Mouse (Mus musculus): ENCODE measurements around the gene Igfbp7. TPM values are rescaled to one million over a fixed set of nuclear protein-coding genes. Genes with fewer than 3 reads are reported as not detected.

The Igfbp7 gene
- total and polyA plus RNA-seq, 3 experiments = 0.07 TPM; not detected in 2

GRCm38 (mm10) chr5:77386596-77387413 lies 21.0 kb downstream of the Igfbp7 start:
- TF ChIP-seq UBTF (IDR thresholded peaks at IDR 0.05; ENCODE audit: borderline replicate concordance, insufficient read depth, low read depth, low read length) (no peak), E2F4 (IDR thresholded peaks at IDR 0.05; ENCODE audit: borderline replicate concordance, low read depth, low read length) (no peak), ZNF384 (IDR thresholded peaks at IDR 0.05; ENCODE audit: low read depth, low read length) (no peak), MAX (IDR thresholded peaks at IDR 0.05; ENCODE audit: low read length) (no peak), GABPA (IDR thresholded peaks at IDR 0.05; ENCODE audit: low read depth, low read length) (no peak), ZKSCAN1 (IDR thresholded peaks at IDR 0.05; ENCODE audit: low read depth, low read length) (no peak), NELFE (IDR thresholded peaks at IDR 0.05; ENCODE audit: low read depth, low read length) (no peak), ZMIZ1 (IDR thresholded peaks at IDR 0.05; ENCODE audit: low read depth, low read length) (no peak), BHLHE40 (IDR thresholded peaks at IDR 0.05; ENCODE audit: borderline replicate concordance, low read depth, low read length) (no peak)

GRCm38 (mm10) chr5:77385900-77386595 lies 21.8 kb downstream of the Igfbp7 start:
- no peak overlapping the region for H3K27ac ChIP-seq (ENCODE audit: control insufficient read depth, low read depth, low read length)
- no peaks in the 10 kb centered on the region for H3K9me3 ChIP-seq (replicated peaks; ENCODE audit: insufficient read depth, low read length)
- H3K27me3 ChIP-seq (ENCODE audit: control insufficient read depth in 1 of 2, insufficient read depth in 2 of 2, low read length in 2 of 2) = no peaks in the 10 kb centered on the region
- no peak for TF ChIP-seq POLR2AphosphoS2 (IDR thresholded peaks at IDR 0.05; ENCODE audit: low read length)
- TF ChIP-seq HCFC1 (IDR thresholded peaks at IDR 0.05; ENCODE audit: low read depth, low read length) = no peak
- no peak for TF ChIP-seq MYC (IDR thresholded peaks at IDR 0.05; ENCODE audit: low read depth, low read length)
- TF ChIP-seq ETS1 (IDR thresholded peaks at IDR 0.05; ENCODE audit: low read depth, low read length) = no peak
- TF ChIP-seq CHD1 (IDR thresholded peaks at IDR 0.05; ENCODE audit: low read depth, low read length) = no peak
- TF ChIP-seq MXI1 (IDR thresholded peaks at IDR 0.05; ENCODE audit: low read depth, low read length) = no peak
- no peak for TF ChIP-seq CTCF (IDR thresholded peaks at IDR 0.05 in 2 of 3, conservative IDR thresholded peaks at IDR 0.05 in 1 of 3; ENCODE audit: control insufficient read depth in 1 of 3, insufficient read depth in 1 of 3, low read depth in 2 of 3, low read length in 3 of 3, poor library complexity in 1 of 3, severe bottlenecking in 1 of 3)
- no peak for TF ChIP-seq SMC3 (IDR thresholded peaks at IDR 0.05; ENCODE audit: low read depth, low read length)
- no peak for TF ChIP-seq POLR2AphosphoS5 (IDR thresholded peaks at IDR 0.05; ENCODE audit: borderline replicate concordance, low read depth, low read length)
- no peak for TF ChIP-seq MYB (IDR thresholded peaks at IDR 0.05; ENCODE audit: low read depth, low read length)
- no peak for TF ChIP-seq EP300 (IDR thresholded peaks at IDR 0.05; ENCODE audit: low read depth in 1 of 2, low read length in 2 of 2)
- no peak for TF ChIP-seq KAT2A (conservative IDR thresholded peaks at IDR 0.05; ENCODE audit: low read depth, low read length)
- no peaks in the 10 kb centered on the region for H3K79me2 ChIP-seq (ENCODE audit: control insufficient read depth, insufficient read depth, low read length, poor library complexity)
- H3K36me3 ChIP-seq (ENCODE audit: control insufficient read depth in 1 of 2, insufficient read depth in 2 of 2, low read length in 2 of 2) = no peaks in the 10 kb centered on the region
- no peak overlapping the region for H3K9ac ChIP-seq (ENCODE audit: control insufficient read depth, low read depth, low read length, poor library complexity, severe bottlenecking)
- H3K4me3 ChIP-seq (ENCODE audit: control insufficient read depth in 1 of 2, insufficient read depth in 1 of 2, low read depth in 2 of 2, low read length in 2 of 2) = no peak overlapping the region
- no peaks in the 10 kb centered on the region for H3K4me1 ChIP-seq (ENCODE audit: control insufficient read depth in 1 of 2, insufficient read depth in 2 of 2, low read length in 2 of 2)
- DNase-seq (ENCODE audit: low read depth, low spot score) = no peak

More at GRCm38 (mm10) chr5:77386596-77387413, 21.0 kb downstream of the Igfbp7 start:
- Histone ChIP-seq H3K9me3 (replicated peaks; ENCODE audit: insufficient read depth, low read length) (no peaks in the 10 kb centered on the region), H3K27ac (ENCODE audit: control insufficient read depth, low read depth, low read length) (no peak overlapping the region), H3K4me1 (ENCODE audit: control insufficient read depth in 1 of 2, insufficient read depth in 2 of 2, low read length in 2 of 2) (no peaks in the 10 kb centered on the region), H3K4me3 (ENCODE audit: control insufficient read depth in 1 of 2, insufficient read depth in 1 of 2, low read depth in 2 of 2, low read length in 2 of 2) (no peak overlapping the region), H3K27me3 (ENCODE audit: control insufficient read depth in 1 of 2, insufficient read depth in 2 of 2, low read length in 2 of 2) (no peaks in the 10 kb centered on the region), H3K9ac (ENCODE audit: control insufficient read depth, low read depth, low read length, poor library complexity, severe bottlenecking) (no peak overlapping the region), H3K79me2 (ENCODE audit: control insufficient read depth, insufficient read depth, low read length, poor library complexity) (no peaks in the 10 kb centered on the region), H3K36me3 (ENCODE audit: control insufficient read depth in 1 of 2, insufficient read depth in 2 of 2, low read length in 2 of 2) (no peaks in the 10 kb centered on the region)
- DNase-seq (ENCODE audit: low read depth, low spot score) = no peak

Measured in MEL (cell line).